Mouse (Mus musculus) cerebellum, postnatal 14 days (tissue): ENCODE results near the gene Ston2.

Experiments
- DNase-seq, 2 experiments: peaks; one replicate each; pipeline ENCODE4 v3.0.0; 2021; ENCODE audit warnings: mixed read lengths in 2 of 2

Ston2 gene

DNA sequence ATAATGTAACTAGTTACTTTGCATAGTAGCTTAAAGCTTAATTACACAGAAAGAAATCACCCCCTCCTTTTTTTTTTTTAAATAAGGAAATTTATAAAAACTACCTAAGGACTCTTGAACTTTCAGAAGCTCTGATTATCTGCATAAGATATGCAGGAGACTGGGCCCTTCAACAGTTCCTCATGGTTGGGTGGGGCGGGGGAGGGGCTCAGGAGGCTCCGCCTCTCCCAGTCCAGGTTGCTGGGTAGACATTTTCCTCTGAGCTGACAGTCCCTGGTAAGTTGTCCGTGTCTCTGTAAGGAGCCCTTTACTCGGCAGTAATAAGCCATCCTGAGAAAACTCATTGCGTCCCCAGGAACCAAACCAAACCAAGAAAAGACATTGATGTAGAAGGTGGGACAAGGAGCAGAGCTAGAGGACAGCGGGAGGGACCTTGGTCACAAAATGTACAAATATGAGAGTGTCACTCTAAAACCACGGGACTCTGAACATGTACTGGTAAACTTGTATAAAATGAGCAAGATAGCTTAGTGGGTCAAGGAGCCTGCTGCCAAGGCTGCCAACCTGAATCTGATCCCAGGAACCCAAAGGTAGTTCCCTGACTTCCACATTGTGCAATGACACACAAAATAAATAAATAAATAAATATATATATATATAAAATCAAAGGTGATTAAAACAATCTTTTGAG lies 88.6 kb downstream of the Ston2 start:
- DNase-seq, result no peak

DNA sequence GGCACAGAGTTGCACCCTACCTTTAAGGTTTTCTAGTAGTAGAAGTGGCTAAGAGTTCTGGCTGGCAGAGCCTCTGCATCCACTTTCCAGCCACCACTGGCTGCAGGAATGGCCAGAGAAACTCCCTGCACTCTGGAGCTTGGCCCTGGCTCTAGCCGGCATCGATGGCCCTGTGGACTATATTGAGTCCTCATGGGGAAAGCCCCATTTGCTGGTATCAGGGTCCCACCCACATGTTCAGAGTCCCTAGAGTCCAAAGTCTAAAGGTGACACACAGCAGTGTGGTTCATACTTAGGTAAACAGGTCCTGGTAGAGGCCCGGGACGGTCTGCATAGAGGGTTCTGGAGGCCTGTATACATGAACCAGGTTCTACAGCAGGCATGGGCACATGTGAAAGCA lies 92.0 kb downstream of the Ston2 start:
- DNase-seq, result no peak

DNA sequence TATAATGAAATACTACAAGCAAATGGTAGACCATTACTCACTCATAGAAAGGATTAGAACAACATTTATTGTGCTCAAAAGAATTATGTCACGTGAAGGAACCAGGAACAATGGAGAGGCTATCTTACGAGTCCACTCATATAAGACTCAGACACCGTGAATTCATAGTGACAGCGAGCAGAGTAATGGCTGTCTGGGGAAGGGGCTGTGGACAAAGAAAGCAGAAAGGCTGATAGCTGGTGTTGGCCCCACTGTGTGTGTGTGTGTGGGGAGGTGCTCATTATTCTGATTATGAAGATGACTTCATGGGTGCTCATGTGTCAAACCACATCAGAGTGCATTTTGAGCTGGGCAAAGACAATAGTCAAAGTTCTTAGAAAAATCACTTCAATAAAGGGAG lies 92.4 kb downstream of the Ston2 start:
- DNase-seq, result no peak

DNA sequence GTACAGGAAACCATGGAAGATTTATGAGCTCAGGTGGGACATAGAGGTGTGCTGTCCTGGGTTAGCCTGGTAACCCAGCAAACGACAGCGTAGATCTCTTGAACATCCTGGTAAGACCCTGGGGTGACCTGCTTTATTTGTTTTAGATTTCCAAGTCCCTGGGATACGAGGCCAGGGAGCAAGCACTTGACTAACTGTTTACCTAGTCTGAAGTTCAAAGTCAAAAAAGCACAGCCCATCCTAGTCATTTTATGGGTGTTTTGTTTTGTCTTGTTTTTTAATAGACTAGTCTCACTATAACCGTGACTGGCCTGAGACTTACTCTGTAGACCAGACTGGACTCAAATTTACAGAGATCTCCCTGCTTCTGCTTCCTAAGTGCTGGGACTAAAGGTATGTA lies 93.4 kb downstream of the Ston2 start:
- DNase-seq, result no peak

DNA sequence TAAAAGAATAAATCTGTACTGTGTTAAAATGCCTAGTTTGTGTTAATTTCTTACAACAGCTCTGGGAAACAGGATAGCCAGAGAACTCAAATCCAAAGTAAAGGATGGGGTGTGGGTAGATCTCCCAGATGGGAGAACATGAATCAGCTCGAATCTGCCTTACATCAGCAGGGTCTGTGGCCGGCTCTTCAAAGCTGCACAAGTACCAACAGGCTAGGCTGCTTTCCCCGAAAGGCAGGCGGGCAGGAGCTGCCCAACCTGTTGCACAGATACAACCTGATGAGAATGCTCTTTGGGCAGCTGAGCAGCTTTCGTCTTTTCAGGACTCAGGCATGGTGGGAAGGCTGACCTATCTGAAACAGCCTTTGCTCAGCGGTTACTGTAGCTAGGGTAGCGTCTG lies 94.6 kb downstream of the Ston2 start:
- no peak for DNase-seq

DNA sequence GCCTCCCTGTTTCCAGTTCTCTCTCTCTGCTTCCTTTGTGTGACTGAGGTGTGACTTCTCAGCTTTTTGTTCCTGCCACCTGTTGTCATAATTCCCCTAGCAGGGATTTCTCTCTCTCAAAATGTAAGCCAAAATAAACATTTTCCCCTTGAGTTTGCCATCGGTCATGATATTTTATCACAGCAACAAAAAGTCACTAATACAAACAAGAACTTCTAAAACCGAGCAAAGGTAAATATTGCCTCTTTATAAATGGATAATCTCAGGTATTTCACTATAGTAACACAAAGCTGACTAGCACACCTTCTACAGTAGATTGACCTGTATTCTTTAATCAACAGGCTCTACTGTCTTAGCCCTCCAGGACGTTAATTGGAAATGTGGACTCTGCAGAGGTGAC lies 95.2 kb downstream of the Ston2 start:
- DNase-seq, result no peak

DNA sequence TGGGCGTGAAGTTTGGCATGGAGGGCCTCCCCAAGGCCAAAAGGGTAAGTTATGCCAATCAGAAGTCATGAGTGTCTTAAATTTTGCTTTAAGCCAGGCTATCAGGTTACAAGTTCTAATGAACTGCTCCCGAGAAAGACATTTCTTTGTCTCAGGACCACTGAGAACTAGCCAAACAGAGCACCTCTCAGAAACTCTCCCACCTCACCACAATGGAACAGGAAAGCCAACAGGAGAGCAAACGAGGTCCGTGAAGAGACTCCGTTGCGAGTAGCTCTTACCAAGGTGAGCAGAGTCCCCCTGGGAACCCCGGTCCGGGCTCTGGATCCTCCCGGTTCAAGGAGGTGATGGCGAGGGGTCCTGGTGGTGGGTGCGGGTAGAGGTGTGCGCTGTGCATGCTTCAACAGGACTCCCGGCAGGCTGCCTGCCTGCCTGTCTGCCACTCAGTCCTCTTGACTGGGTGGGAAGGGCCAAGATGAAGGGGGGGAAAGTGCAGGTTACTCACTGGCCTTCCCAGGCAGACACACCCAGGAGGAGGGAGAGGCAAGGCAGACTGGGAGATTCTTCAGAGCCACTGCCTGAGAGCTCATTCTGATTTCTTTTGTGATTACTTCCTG lies 102.4 kb downstream of the Ston2 start:
- DNase-seq, result no peak

DNA sequence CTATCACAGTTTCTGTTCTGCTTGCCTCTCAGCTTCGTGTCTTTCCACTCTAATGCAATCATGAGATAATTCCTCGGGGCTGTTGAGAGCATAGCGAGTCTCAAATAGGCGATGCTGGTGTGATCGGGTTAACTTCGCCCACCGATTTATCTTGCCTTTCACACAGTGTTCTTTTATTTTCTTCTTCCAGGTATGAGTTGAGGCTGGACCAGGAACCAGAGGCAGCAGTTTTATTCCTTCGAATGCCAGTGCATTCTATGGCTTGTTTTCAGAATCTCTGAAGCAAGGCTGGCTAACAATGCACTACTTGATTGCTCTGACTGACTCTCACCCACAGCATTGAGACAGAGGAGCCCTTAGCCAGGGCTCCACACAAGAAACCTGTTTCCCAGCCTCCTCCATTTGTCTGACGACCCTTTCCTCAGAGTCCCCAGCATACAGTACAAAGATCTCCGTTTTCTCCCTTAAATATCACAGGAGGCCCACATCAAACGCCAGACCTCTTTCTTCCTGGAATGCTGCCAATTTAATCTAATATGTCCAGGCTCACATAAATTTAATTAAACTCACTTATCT lies 103.3 kb downstream of the Ston2 start:
- DNase-seq, result no peak

DNA sequence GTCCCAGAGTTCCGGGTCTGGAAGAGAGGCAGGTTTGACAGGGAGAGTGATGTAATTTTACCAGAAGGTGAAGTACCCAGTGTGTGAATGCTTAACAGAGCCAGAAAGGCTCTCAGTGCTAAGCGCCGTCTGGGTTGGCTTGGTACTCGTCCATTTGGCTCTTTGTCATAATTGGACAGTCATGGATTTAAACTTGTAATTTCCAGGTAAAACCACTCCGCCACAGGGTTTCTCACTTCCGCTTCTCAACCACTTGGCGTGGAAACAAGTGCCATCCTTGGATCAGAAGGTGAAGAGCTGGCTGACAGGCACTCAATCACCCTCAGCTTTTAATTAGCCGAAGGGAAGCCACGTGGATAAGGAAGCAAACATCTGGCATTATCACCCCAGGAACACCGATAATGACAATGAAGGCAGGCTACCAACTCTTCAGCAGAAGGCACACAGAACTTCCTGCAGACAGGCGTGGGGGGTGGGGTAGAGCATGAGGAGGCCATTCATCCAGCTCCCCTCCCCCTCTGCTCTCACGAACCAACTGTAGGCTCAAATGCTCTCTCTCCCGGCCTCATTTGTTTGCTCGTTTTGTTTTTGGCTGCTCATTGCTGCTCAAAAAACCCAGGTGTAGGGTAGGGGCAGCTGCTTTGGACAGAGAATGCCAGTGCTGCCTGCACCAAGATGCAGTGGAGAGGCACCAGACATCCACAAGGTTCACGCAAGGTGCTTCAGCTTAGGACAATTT lies 103.9 kb downstream of the Ston2 start:
- peak; percentile 63 to 68 for DNase-seq

DNA sequence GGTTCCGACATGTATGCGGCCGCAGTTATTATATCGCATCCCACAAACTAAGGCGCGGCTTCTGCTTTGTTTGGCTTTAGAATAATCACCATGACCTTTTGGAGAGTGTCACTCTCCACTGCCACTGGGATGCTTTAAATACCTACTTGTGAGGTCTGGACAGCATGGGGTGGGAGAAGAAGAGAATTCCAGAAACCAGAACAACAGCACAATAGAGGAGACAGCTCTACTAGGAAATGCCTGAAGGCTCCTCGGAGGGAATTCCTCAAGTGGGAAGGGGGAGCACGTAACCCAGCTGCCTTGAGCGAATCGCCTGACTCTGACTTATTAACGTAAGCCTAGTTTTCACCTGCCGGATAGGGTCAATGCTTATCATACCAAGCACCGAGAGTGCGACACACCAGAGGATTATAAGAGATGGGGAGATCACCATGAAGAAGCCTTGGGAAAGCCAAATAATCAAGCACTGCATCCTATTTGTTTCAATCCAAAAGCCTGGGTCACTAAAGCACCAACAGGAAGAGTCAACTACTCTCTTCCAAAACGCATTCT lies 104.6 kb downstream of the Ston2 start:
- DNase-seq, result no peak

DNA sequence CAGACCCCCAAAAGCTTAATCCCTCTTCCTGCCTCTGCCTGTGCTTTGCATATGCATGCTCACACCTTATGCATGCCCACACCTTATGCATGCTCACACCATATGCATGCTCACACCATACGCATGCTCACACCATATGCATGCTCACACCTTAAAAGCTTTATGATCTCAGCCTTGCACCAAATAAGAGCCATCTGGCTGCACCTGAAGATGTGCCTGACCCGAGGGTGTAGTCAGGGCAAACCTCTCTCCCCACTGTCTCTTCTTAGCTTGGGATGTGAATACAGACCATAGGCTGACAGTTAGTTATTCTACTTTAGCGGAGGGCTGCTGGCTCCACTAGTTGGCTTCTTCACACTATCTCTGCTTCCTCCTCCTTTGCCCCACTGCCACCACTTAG lies 105.1 kb downstream of the Ston2 start:
- no peak for DNase-seq

DNA sequence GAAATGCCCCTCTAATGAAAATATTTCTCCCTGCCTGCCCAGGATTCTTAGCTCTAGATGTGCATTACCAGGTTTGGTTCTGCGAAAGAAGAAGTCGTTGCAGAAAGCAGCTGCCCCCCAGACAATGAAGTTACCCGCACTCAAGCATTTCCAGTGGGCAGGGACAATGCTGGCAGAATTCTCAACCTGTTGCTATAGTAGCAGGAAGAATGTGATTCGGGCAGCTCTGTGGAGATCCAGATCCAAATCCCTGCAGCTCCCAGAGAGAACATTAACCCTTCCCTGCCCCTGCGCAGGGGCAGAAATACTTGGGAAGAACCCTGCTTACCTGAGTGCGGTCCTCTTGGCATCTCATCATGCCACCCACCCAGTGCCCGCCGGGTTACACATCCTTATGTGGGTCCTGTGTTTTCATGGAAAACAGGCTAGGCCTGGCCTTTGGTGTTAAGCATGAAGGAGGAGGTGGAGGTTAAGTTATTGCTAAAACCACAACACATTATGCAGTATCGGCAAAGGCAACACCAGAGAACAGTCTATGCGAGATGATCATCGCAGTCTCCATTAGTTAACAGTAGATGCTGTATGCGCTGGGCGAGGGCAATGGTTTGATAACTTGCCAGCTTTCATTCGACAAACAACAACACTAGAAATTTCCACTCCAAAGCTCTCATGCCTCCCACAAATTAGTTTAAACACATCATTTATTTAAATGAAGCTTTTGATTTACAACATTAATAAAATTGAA lies 108.7 kb downstream of the Ston2 start:
- peak in 1 of 2 experiments; percentile 17 for DNase-seq

DNA sequence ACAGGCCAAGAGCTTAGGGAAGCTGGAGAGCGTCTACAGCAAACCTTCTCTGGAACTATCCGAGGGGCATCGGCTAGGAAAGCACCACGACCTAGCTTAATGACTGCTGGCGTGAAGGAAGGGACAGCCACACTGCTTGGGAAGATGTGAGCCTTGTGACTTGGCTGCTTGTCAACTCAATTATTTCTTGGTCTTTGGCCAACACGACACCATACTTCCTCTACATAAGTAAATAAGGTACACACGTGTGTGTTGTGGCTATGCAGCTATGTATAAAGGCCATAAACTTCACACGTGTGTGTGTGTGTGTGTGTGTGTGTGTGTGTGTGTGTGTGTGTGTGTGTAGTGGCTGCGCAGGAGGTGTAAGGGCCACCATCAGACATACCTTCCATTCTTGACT lies 112.2 kb downstream of the Ston2 start:
- DNase-seq, result peak; percentile 39 to 57

DNA sequence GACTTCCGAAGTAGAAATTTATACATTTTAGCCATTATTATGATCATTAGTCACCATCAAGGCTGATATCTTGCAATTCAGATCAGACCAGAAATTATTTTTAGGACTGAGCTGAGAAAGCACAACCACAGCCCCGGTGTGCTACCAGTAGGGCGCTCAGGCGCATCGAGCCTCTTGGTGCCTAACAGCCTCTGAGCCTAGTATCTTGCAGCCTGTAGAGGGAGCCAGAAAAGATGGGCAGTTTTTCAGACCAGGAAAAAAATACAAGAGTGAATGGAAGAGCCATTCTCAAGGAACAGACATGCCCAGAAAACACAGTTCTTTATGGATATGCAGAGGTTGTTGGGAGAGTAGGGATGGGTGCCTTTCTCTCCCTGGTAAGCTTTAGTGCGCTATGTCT lies 115.0 kb downstream of the Ston2 start:
- DNase-seq, result no peak

DNA sequence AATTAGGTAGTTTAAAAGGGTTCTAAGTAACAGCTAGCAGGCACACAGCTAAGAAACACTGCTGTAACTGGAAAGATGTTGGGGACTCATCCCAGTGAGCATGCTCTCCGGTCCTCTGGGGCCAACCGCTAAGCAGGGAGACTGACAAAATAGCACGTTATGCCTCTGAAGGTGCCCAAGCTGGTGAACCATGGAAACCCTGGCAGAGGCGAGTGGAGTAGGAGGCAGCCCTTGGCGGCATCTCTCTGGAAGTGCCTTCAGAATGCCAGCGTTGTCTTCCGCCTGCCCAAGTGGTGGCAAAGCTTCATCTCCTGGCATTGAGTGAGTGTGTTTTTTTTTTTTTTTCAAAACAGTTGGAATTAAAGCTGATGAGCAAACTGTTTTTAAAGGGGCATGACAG lies 115.7 kb downstream of the Ston2 start:
- peak; percentile 64 to 68 for DNase-seq

DNA sequence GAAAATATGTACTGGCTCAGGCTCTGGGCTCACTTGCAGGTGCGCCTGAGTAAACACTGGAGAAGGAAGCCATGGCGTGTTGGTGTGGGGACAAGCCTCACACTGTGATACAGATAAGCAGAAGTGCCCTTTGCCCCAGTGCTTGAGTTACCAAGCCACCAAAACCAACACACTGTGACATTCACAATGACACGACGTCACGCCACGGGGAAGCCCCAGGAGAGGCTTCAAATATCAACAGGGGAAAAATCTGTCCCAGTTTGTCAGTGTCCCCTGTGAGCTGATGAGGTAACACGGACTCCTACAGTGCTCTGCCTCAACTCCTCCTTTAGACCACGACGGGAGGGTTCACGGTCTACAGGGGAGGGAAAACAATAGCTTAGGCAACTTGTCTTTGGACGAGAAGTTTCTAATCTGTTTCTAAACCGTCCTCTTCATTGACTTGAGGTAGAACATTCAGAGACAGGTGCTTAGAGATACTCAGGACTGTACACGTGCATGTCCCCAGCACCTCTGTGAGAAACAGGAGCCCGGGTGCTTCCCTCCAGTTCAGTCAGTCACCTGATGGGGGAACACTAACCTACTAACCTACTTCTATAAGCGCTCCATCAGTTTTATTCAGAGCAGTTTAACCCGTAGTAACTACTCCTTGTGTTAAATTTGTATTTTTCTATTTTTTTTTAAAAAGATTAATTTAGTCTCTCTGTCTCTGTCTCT lies 119.5 kb downstream of the Ston2 start:
- DNase-seq, result no peak

DNA sequence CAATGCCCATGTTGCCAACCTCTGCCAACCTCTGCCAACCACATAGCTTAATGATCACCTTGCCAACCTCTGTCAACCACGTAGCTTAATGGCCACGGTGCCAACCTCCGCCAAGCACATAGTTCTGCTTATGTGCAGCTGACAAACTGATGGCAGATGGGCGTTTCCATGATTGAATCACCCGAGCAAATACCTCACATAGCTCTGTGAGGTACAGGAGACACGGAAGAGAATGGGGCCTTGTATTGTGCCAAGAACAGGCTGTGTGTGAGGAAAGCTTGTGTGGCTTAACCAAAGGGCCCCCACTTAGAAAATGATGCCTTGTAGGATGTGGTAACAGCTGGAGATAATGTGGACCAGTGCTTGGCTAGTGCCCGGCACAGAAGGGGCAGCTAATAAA lies 120.4 kb downstream of the Ston2 start:
- no peak for DNase-seq

DNA sequence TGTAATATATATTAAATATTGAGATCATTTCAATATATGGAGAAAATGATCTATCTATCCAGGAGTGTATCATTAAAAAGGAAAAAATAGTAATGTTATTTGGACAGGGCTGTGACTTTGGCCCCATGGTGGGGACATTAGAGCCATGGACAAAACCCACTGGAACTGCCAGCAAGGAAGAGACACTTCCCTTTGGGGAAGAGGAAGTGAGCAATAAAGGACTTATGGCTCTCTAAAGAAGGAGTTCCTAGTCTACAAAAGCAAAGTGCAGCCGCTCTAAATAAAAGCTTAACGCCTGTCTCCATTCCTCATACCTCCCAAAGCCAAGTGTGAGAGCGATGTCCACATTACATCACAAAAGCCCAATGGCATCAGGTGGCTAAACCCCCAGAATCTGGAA lies 121.6 kb downstream of the Ston2 start:
- DNase-seq, result no peak

DNA sequence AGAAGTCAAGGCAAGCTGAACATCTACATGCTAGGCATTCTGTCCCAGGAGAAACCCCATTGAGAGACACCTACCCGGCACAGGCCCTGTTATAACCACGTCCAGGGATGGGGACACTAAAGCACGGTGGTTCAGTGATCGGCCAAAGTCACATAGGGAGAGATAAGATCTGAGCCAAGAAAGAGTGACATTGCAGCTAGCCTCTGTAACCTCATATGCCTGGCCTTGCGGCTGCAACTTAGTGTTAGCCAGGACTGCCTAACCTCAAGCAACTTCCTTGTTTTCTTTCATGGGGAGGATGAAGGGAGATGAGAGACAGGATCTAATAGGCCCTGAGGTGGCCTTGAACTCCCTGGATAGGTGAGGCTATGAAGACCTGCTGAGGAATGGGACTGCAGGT lies 122.8 kb downstream of the Ston2 start:
- no peak for DNase-seq

DNA sequence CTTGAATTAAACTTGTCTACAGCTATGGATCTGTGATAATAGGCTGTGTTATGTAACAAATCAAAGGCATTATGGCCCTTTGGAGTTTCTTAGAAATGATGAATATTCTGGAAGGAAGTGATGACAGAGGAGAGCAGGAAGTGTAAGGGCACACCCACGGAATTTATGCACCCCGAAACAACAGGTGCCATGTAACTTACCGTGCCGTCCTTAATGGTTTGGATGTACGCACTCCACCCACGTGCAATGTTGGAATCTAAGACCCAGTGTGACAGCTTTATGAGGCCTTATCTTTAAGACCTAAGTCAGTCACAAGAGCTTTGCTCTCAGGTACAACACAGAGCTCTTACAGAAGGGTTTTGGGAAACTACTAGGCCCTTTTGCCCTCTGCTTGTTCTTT lies 124.9 kb downstream of the Ston2 start:
- DNase-seq, result no peak

DNA sequence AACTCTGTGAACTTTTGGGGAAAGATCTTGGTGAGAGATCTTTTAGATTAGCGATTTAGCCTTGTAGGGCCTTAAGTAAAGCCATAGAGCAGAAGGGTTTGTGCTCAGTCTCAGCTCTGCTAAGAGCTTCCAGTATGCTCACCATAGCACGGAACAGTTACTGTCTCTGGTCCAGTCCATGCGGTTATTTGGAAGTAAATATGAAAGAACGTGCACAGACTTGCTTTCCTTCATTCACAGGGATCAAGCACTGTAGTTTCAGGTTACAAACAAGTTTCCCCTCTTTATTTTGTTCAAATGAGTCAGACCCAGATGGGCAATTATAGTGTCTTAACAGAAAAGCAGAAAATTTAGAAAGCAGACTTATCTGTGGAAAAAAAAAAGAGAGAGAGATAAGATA lies 125.3 kb downstream of the Ston2 start:
- no peak for DNase-seq
